Mouse (Mus musculus) megakaryocyte, embryonic 14.5 days (primary cell): ENCODE data around the gene Banf2.

Experiments
- FLI1 ChIP-seq: IDR thresholded peaks from 2 replicates; pipeline ENCODE4 v1.6.1; 2012; ENCODE audit warnings: low read length, inconsistent platforms, mixed read lengths
- GATA1 ChIP-seq: IDR thresholded peaks from 3 replicates; pipeline ENCODE4 v1.6.1; 2012; ENCODE audit warnings: mixed read lengths, low read length, inconsistent platforms, borderline replicate concordance

DNA sequence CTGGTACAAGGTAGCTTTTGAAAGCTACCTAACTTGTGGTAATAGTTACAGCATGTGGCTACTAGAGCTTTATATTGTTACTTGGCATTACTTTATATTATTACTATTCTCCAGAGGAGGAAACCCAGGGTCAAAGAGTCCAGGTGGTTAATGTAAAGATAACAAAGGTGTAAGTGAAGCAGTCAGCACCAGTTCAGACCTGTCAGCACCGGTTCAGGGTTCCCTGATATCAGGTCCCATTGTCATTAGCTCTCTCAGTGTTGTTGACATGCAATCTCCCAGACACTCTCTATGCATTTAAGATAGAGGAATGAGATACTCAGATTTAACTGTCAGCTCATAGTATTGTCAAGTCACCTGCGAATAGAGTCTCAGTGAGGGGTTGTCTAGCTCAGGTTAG is 75.0 kb downstream of the Banf2 start:
- TF ChIP-seq FLI1 (no peak), GATA1 (no peak)
